8 mouse cellular contexts compared by ENCODE assay signal in genomic region chr7:90426020-90427001, GRCm38 (mm10). TPM values are rescaled to one million over a fixed set of nuclear protein-coding genes. Genes with fewer than 3 reads are reported as not detected.
A peak's percentile ranks its signal among the peaks of the same experiment; 100 is the strongest.
DNase-seq lines count a peak whose midpoint lies in the region; ATAC-seq and TF ChIP-seq lines count a peak whose summit lies in the region.

Ccdc89 (plus strand) TSS chr7:90426577.

- H3K9me3 ChIP-seq in liver, postnatal 0 days (ENCODE audit: low read length), result no peaks in the 10 kb centered on the region
- H3K9me3 ChIP-seq in neural tube, embryonic 13.5 days, result no peaks in the 10 kb centered on the region

- peak; percentile 53; the same call in 1 of the 2 replicates for TF ChIP-seq POLR2A in cerebellum, adult 2 months (IDR thresholded peaks at IDR 0.05; ENCODE audit: borderline replicate concordance, insufficient read depth, low read length)

- peak; percentile 88 for DNase-seq in NIH3T3 (ENCODE audit: low read depth)
- peak; percentile 83 to 91 for DNase-seq in cerebellum, adult 2 months
- DNase-seq in forelimb bud, embryonic 11.5 days (ENCODE audit: low read depth, low spot score), result peak; percentile 90
- DNase-seq in heart, postnatal 4 days, result peak; percentile 83
- peak; percentile 79 to 86 for DNase-seq in layer of hippocampus, adult 18-20 months (ENCODE audit: low spot score in 2 of 2)
- DNase-seq in liver, postnatal 0 days, result peak; percentile 66
- peak; percentile 53 to 70 for DNase-seq in urinary bladder, adult 18-20 months (ENCODE audit: low spot score in 2 of 2)

- TF ChIP-seq CTCF in cerebellum, adult 2 months (IDR thresholded peaks at IDR 0.05; ENCODE audit: borderline replicate concordance, insufficient read depth, low read depth, low read length), result no peak
- TF ChIP-seq CTCF in liver, postnatal 0 days (IDR thresholded peaks at IDR 0.05; ENCODE audit: low read depth), result no peak

- H3K27me3 ChIP-seq in cerebellum, adult 2 months (ENCODE audit: control insufficient read depth, insufficient read depth, low read length), result no peaks in the 10 kb centered on the region
- no peaks in the 10 kb centered on the region for H3K27me3 ChIP-seq in liver, postnatal 0 days (ENCODE audit: insufficient read depth, low read length)
- H3K27me3 ChIP-seq in neural tube, embryonic 13.5 days, result no peaks in the 10 kb centered on the region

- no peaks in the 10 kb centered on the region for H3K4me1 ChIP-seq in cerebellum, adult 2 months (ENCODE audit: control insufficient read depth, insufficient read depth, low read length)
- no peaks in the 10 kb centered on the region for H3K4me1 ChIP-seq in liver, postnatal 0 days (ENCODE audit: insufficient read depth)
- peaks cover 10% of the 10 kb centered on the region for H3K4me1 ChIP-seq in neural tube, embryonic 13.5 days (replicated peaks)

- TF ChIP-seq EP300 in liver, postnatal 0 days (IDR thresholded peaks at IDR 0.05; ENCODE audit: low read depth), result no peak

- H3K36me3 ChIP-seq in liver, postnatal 0 days (replicated peaks; ENCODE audit: insufficient read depth, low read length), result no peaks in the 10 kb centered on the region
- H3K36me3 ChIP-seq in neural tube, embryonic 13.5 days, result no peaks in the 10 kb centered on the region

- peak within 1 kb of the TSS; percentile 22; the same call in 1 of the 2 replicates for H3K27ac ChIP-seq in cerebellum, adult 2 months (ENCODE audit: insufficient read depth, low read length)
- H3K27ac ChIP-seq in liver, postnatal 0 days (ENCODE audit: low read depth), result no peak within 1 kb of the TSS
- H3K27ac ChIP-seq in neural tube, embryonic 13.5 days (replicated peaks), result peak within 1 kb of the TSS; percentile 46; the same call in 1 of the 2 replicates

- peak within 1 kb of the TSS; percentile 78 for H3K4me3 ChIP-seq in cerebellum, adult 2 months (replicated peaks; ENCODE audit: insufficient read depth, low read depth, low read length)
- peak within 1 kb of the TSS; percentile 24 for H3K4me3 ChIP-seq in liver, postnatal 0 days (ENCODE audit: low read depth, low read length)
- peak within 1 kb of the TSS; percentile 43 for H3K4me3 ChIP-seq in neural tube, embryonic 13.5 days

- peak; percentile 100 for ATAC-seq in liver, postnatal 0 days
- ATAC-seq in neural tube, embryonic 13.5 days (ENCODE audit: low read depth), result peak; percentile 100

- H3K9ac ChIP-seq in liver, postnatal 0 days (replicated peaks), result no peak within 1 kb of the TSS; the same call in 1 of the 2 replicates
- peak within 1 kb of the TSS; percentile 70 for H3K9ac ChIP-seq in neural tube, embryonic 13.5 days

- 10% methylated on average over 29 of the region's 29 CpGs for WGBS in cerebellum, adult 2 months
- 23% methylated on average over 29 of the region's 29 CpGs for WGBS in liver, postnatal 0 days (ENCODE audit: insufficient replicate concordance)
- 19% methylated on average over 29 of the region's 29 CpGs for WGBS in neural tube, embryonic 13.5 days

- peak within 1 kb of the TSS; percentile 65 for H3K4me2 ChIP-seq in liver, postnatal 0 days (ENCODE audit: low read depth, low read length)
- H3K4me2 ChIP-seq in neural tube, embryonic 13.5 days, result peak within 1 kb of the TSS; percentile 69

RNA-seq across cellular contexts. Expression of gene Ccdc89, which starts in this region (rescaled TPM):
- 1.3 TPM in 2 replicates for polyA plus RNA-seq in cerebellum, adult 2 months (2012; rRNA removed)
- under 1 TPM; 0.38 to 0.52 TPM for total RNA-seq in heart, postnatal 4 days (2021)
- under 1 TPM; 0.86 to 0.97 TPM for total RNA-seq in layer of hippocampus, adult 18-20 months (2021)
- polyA plus RNA-seq in liver, postnatal 0 days (2015; fragmentation: Nextera tagmentation; extraction: Ambion mirVana), result 0.09 and 0.19 TPM in 2 replicates
- polyA plus RNA-seq in neural tube, embryonic 13.5 days (2015; fragmentation: Nextera tagmentation; extraction: Ambion mirVana), result 1.6 and 1.7 TPM in 2 replicates

Comparison
In these comparisons a context has a peak if more than half of its experiments do, and no peak if none do; other contexts are left out.
1. Peak in DNase-seq in heart, postnatal 4 days; RNA of the gene not detected or under 1 TPM.
2. Peak in DNase-seq in layer of hippocampus, adult 18-20 months; RNA of the gene not detected or under 1 TPM.
3. Peak in DNase-seq, ATAC-seq, H3K4me3 ChIP-seq and H3K4me2 ChIP-seq in liver, postnatal 0 days; RNA of the gene not detected or under 1 TPM.
4. H3K4me3 ChIP-seq: peak in every context shown above with its lines; median percentile 78 in cerebellum, adult 2 months; 43 in neural tube, embryonic 13.5 days; 24 in liver, postnatal 0 days.